Mouse (Mus musculus): ENCODE results near the gene Ubqln1.

- no peak for TF ChIP-seq CTCF (IDR thresholded peaks at IDR 0.05; ENCODE audit: control insufficient read depth, insufficient read depth, insufficient replicate concordance, low read depth, low read length)
- TF ChIP-seq POLR2A (IDR thresholded peaks at IDR 0.05; ENCODE audit: control insufficient read depth, low read depth, low read length), result no peak
These were observed 54.7 kb downstream of the Ubqln1 start for GRCm38 (mm10) chr13:58160761-58161160.
